Mouse (Mus musculus) heart, adult 2 months (tissue): ENCODE results near the gene Mdga1. TPM values are rescaled to one million over a fixed set of nuclear protein-coding genes. Genes with fewer than 3 reads are reported as not detected.

Experiments used
- DNase-seq, 2 experiments: peaks; one replicate each; pipeline ENCODE4 v3.0.0; 2021
- H3K27ac ChIP-seq: fragments of 200-600 bp; 2 replicates; pipeline ENCODE4 v1.8.1; 2022
- H3K27me3 ChIP-seq: fragments of 200-500 bp; 2 replicates; pipeline ENCODE4 v1.6.1; 2012; ENCODE audit warnings: mild to moderate bottlenecking, low read length, inconsistent platforms, mixed read lengths; ENCODE audit not compliant: control insufficient read depth, insufficient read depth
- H3K36me3 ChIP-seq: fragments of 200-500 bp; 2 replicates; pipeline ENCODE4 v1.6.1; 2012; ENCODE audit warnings: low read length, inconsistent platforms; ENCODE audit not compliant: control insufficient read depth, insufficient read depth
- H3K4me1 ChIP-seq: fragments of 200-500 bp; 2 replicates; pipeline ENCODE4 v1.6.1; 2011; ENCODE audit warnings: low read length; ENCODE audit not compliant: control insufficient read depth, insufficient read depth
- H3K4me3 ChIP-seq: fragments of 200-600 bp; 2 replicates; pipeline ENCODE4 v1.8.1; 2022
- H3K79me2 ChIP-seq: fragments of 200-500 bp; replicated peaks from 2 replicates; pipeline ENCODE4 v1.6.1; 2012; ENCODE audit warnings: mild to moderate bottlenecking, inconsistent platforms, low read length, moderate library complexity, mixed read lengths; ENCODE audit not compliant: control insufficient read depth, insufficient read depth
- H3K9ac ChIP-seq: fragments of 200-500 bp; 2 replicates; pipeline ENCODE4 v1.6.1; 2012; ENCODE audit warnings: low read depth, mild to moderate bottlenecking, control low read depth, inconsistent platforms, low read length, mixed read lengths
- CTCF ChIP-seq: fragments of 200-600 bp; IDR thresholded peaks from 2 replicates; pipeline ENCODE4 v1.8.1; 2022; ENCODE audit warnings: antibody characterized with exemption, mild to moderate bottlenecking, moderate library complexity
- EP300 ChIP-seq: fragments of 200-500 bp; IDR thresholded peaks from 2 replicates; pipeline ENCODE4 v1.6.1; 2011; ENCODE audit warnings: low read depth, low read length, control low read depth; ENCODE audit not compliant: insufficient read depth
- POLR2A ChIP-seq: fragments of 200-500 bp; IDR thresholded peaks from 2 replicates; pipeline ENCODE4 v1.6.1; 2011; ENCODE audit warnings: mild to moderate bottlenecking, low read depth, low read length, control low read depth; ENCODE audit not compliant: insufficient read depth
- WGBS: fragments of 180-500 bp; shearing (Covaris S2); methylation state at CpG from one replicate; pipeline ENCODE4 v1.1.7; 2018; 5-methylcytosine and 5-hydroxymethylcytosine counted together
- intact Hi-C: fragments of 180-260 bp; cut with DNase I; formaldehyde crosslinking; loops from one replicate; pipeline ENCODE4 v1.15.1; 2025
- polyA plus RNA-seq: library from polyadenylated mRNA; depleted of rRNA; stranded (reverse); fragments of >200 nt; gene quantifications from 2 replicates; pipeline ENCODE4 v1.2.3, GENCODE M21; 2012
- total RNA-seq, 2 experiments: library from RNA; stranded (reverse); gene quantifications; 2 replicates each; pipeline ENCODE4 v1.2.3; 2021

The Mdga1 gene
- total and polyA plus RNA-seq, 3 experiments = 13.4 to 26.3 (median 15.4) TPM

- Histone ChIP-seq H3K9ac (no peak overlapping the region), H3K36me3 (no peaks in the 10 kb centered on the region), H3K27ac (no peak overlapping the region), H3K27me3 (no peaks in the 10 kb centered on the region), H3K4me1 (no peaks in the 10 kb centered on the region), H3K4me3 (no peak overlapping the region), H3K79me2 (no peaks in the 10 kb centered on the region)
- WGBS = 64% methylated on average over 8 of the region's 8 CpGs
- intact Hi-C loops = no loop called here
- TF ChIP-seq CTCF (no peak), POLR2A (no peak), EP300 (no peak)
- no peak for DNase-seq
Observed at GRCm38 (mm10) chr17:29955880-29956279, 14.0 kb downstream of the Mdga1 start.

GRCm38 (mm10) chr17:29954316-29954715, 15.6 kb downstream of the Mdga1 start:
- Histone ChIP-seq H3K4me3 (no peak overlapping the region), H3K4me1 (no peaks in the 10 kb centered on the region), H3K27ac (no peak overlapping the region), H3K9ac (no peak overlapping the region), H3K36me3 (no peaks in the 10 kb centered on the region), H3K79me2 (no peaks in the 10 kb centered on the region), H3K27me3 (no peaks in the 10 kb centered on the region)
- DNase-seq = no peak
- intact Hi-C loops = no loop called here
- 48% methylated on average over 5 of the region's 5 CpGs for WGBS
- TF ChIP-seq EP300 (no peak), POLR2A (no peak), CTCF (no peak)

- Histone ChIP-seq H3K27ac (no peak overlapping the region), H3K4me3 (no peak overlapping the region), H3K79me2 (no peaks in the 10 kb centered on the region), H3K9ac (no peak overlapping the region), H3K4me1 (no peaks in the 10 kb centered on the region), H3K27me3 (no peaks in the 10 kb centered on the region), H3K36me3 (no peaks in the 10 kb centered on the region)
- intact Hi-C loops = no loop called here
- DNase-seq = no peak
- WGBS = 28% methylated on average over 6 of the region's 6 CpGs
- TF ChIP-seq CTCF (no peak), POLR2A (no peak), EP300 (no peak)
Observed at GRCm38 (mm10) chr17:29951100-29951499, 18.8 kb downstream of the Mdga1 start.

- Histone ChIP-seq H3K36me3 (no peaks in the 10 kb centered on the region), H3K27ac (no peak overlapping the region), H3K27me3 (no peaks in the 10 kb centered on the region), H3K4me1 (no peaks in the 10 kb centered on the region), H3K4me3 (no peak overlapping the region), H3K79me2 (no peaks in the 10 kb centered on the region), H3K9ac (no peak overlapping the region)
- no peak for DNase-seq
- WGBS = 91% methylated on average over 8 of the region's 8 CpGs
- TF ChIP-seq CTCF = no peak
- no peak for TF ChIP-seq POLR2A
- no peak for TF ChIP-seq EP300
- intact Hi-C loops = no loop called here
Observed at GRCm38 (mm10) chr17:29950574-29950973, 19.3 kb downstream of the Mdga1 start.

GRCm38 (mm10) chr17:29947271-29947714, 22.6 kb downstream of the Mdga1 start:
- H3K27ac ChIP-seq = no peak overlapping the region
- no peaks in the 10 kb centered on the region for H3K4me1 ChIP-seq
- intact Hi-C loops = no loop called here
- H3K36me3 ChIP-seq = no peaks in the 10 kb centered on the region
- H3K4me3 ChIP-seq = no peak overlapping the region
- TF ChIP-seq CTCF (no peak), POLR2A (no peak), EP300 (no peak)
- no peaks in the 10 kb centered on the region for H3K79me2 ChIP-seq
- H3K27me3 ChIP-seq = no peaks in the 10 kb centered on the region
- WGBS = 69% methylated on average over 5 of the region's 5 CpGs
- no peak overlapping the region for H3K9ac ChIP-seq
- DNase-seq = no peak

- intact Hi-C loops = no loop called here
- Histone ChIP-seq H3K36me3 (no peaks in the 10 kb centered on the region), H3K4me1 (no peaks in the 10 kb centered on the region), H3K27me3 (no peaks in the 10 kb centered on the region), H3K4me3 (no peak overlapping the region), H3K79me2 (no peaks in the 10 kb centered on the region), H3K9ac (no peak overlapping the region), H3K27ac (no peak overlapping the region)
- 44% methylated on average over 11 of the region's 11 CpGs for WGBS
- DNase-seq = no peak
- no peak for TF ChIP-seq POLR2A
- no peak for TF ChIP-seq EP300
- TF ChIP-seq CTCF = no peak
Observed at GRCm38 (mm10) chr17:29944376-29944775, 25.5 kb downstream of the Mdga1 start.

GRCm38 (mm10) chr17:29939011-29939410, 30.9 kb downstream of the Mdga1 start:
- no peaks in the 10 kb centered on the region for H3K4me1 ChIP-seq
- no peaks in the 10 kb centered on the region for H3K79me2 ChIP-seq
- no peaks in the 10 kb centered on the region for H3K27me3 ChIP-seq
- H3K9ac ChIP-seq = no peak overlapping the region
- no peak for TF ChIP-seq POLR2A
- H3K27ac ChIP-seq = no peak overlapping the region
- H3K36me3 ChIP-seq = no peaks in the 10 kb centered on the region
- no peak for DNase-seq
- H3K4me3 ChIP-seq = no peak overlapping the region
- intact Hi-C loops = no loop called here
- WGBS = 72% methylated on average over 5 of the region's 5 CpGs
